Mouse (Mus musculus) lung, postnatal 4 days (tissue): ENCODE measurements around the gene Rnf40.
"Not testable (repeated sequence)": the region's sequence is repeated elsewhere in the genome, so short reads cannot be mapped to it uniquely, and the experiment has no call there.

Experiments
- DNase-seq, 2 experiments: peaks; one replicate each; pipeline ENCODE4 v3.0.0; 2021

The Rnf40 gene

DNA sequence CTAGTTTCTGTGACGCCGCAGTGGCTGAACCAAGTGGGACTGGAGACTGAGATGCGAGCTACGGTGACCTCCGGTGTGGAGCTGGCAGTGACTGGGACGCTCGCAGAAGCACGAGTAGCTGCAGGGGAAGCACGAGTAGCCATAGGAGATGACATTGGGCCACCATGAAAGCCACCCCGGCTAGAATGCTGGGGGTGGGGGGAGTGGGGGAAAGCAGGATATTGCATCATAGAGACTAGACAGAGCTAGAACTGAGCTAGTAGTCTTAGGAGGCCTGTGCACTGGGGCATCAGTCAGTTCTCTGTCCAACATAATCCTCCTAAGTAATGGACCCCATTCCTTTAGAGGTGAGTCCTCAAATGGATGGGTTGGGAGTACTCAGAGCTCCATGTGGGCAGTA is 15.7 kb downstream of the Rnf40 start:
- DNase-seq = no peak

DNA sequence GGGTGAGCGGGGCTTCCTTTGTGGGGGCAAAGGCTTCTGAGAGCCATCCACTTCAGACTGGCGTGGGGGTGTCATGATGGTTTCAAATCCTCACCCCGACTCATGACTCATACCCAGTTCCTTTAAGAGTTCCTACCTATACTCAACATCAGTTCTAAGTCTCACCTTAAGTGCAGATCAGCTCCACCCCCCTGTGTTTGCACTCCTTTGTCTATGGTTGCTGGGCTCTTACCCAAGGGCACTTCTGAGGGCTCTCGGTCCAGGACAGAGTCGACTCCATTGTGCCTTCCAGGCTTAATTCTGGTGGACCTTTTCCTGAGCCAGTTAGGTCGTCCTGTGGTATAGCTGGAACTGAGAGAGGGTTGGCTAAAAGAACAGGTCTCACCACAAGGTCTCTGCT is 18.6 kb downstream of the Rnf40 start:
- DNase-seq = peak; percentile 51 to 64

DNA sequence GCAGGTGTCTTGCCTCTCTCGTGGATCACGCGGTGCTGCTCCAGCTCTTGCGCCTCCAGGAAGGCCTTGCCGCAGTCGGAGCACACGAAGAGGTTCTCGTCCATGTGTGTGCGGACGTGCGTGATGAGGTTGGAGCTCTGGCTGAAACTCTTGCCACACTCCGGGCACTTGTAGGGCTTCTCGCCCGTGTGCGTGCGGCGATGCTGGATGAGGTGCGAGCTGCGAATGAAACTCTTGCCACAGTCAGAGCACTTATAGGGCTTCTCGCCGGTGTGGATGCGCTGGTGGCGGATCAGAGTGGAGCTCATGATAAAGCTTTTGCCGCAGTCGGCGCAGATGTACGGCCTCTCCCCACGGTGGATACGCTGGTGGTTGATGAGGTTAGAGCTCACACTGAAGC is 22.4 kb downstream of the Rnf40 start:
- no peak for DNase-seq

DNA sequence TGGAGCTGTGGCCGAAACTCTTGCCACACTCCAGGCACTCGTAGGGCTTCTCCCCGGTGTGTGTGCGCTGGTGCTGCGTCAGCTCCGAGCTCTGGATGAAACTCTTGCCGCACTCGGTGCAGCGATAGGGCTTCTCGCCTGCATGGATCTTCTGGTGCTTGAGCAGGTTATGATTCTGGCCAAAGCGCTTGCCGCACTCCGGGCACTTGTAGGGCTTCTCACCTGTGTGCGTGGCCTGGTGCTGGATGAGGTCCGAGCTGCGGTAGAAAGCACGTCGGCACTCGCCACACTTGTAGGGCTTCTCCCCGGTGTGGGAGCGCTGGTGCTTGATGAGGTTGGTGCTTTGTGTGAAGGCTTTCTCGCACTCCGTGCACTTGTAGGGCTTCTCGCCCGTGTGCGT is 23.0 kb downstream of the Rnf40 start:
- DNase-seq = no peak

DNA sequence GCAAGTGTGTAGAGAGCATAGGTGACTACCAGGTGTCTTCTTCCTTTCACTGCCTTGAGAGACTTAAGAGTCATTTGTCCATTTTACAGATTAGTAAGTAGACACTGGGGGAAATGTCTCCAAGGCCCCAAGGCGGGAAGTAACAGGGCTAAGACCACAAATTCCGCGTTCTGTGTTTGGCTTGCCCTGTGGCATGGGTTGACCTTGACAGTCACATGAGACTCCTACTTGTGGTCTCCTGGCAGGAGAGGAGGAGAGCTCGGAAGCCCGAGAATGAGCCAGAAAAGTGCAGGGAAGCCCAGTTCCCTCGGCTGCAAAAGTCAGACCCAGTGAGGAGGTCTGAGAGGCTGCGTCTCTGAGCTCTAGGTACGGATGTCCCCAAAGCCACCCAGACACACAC is 24.9 kb downstream of the Rnf40 start:
- no peak for DNase-seq

DNA sequence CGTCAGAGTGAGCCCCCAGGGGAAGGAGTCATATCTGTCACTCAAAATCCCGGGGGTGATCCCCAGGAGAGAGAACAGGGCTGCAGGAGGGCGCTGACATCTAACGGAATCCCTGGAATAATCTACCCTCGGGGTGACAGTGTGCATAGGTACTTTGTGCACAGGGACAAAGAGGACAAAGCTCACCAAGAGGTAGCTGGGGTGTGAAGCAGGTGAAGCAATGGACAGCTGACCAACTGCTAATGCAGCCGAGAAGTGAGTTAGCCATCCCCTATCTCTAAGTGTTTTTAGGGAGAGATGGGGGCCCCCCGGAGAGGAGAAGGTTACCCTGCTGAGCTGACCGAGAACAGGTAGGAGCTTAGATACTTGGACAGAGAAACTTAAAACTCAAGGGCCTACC is 25.5 kb downstream of the Rnf40 start:
- DNase-seq = no peak

DNA sequence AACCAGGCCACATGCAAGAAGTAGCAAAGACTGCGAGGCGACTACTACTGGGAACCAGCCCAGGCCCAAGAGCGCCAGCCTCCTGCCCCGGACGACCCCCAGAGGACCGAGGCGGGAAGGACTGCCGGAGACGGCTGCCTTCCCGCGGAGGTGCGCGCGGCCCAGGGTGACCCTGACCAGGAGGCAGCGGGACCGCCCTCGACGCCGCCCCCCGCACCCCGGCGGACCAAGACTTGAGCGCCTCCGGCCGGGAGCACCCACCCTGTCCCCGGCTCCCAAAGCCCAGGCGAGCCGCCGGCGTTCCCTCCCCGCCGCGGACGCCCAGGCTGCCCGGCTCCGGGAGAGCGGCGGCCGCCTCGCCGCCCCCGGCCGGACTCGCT is 25.9 kb downstream of the Rnf40 start:
- peak; percentile 62 to 72 for DNase-seq

DNA sequence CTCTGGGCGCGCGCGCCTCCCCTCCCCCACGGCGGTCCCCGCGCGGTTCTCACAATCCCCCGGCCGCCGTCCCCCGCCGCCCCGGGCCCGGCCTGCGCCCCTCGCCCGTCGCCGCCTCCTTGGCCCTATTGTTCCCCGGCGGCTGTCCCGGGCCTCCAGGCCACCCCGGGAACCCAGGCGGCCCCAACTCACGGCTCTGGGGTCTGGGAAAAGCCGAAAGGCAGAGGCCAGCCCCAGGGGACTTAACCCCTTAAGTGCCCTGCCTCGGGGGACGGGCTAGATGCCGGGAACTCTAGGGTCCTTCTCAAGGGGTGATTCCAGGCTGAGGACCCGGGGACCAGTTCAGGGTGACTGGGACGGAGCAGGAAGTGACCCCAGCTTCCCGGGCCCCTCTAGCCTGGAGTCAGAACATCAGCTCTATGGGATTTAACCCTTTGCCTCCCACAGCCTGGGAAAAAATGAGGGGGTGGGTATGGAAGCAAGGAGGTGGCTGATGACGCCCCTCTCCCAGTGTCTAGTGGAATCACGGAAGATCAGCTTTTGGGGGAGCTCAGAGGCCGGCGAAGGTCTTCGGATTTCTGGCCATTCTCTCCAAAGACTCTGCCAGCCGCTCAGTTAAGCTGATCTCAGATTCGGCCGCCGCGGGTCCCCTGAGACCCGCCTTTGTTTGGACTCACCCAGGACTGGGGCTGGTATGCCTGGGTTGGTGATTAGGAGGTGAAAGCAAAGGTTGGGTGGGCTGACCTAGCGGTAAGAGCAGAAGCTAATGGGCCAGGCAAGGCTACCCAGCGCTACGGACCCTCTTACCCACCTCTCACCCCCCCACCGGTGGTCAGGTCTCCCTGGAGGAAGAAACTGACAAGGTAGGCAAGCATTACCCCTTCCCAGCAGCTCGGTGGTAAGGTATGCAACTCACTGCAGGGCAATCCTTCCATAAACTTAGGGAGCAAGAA is 26.6 kb downstream of the Rnf40 start, which contains the start of gene Zfp629:
Zfp629 (minus strand) TSS at position 907 of the 953 bp plus-strand sequence.
- peak; percentile 83 to 84 for DNase-seq

DNA sequence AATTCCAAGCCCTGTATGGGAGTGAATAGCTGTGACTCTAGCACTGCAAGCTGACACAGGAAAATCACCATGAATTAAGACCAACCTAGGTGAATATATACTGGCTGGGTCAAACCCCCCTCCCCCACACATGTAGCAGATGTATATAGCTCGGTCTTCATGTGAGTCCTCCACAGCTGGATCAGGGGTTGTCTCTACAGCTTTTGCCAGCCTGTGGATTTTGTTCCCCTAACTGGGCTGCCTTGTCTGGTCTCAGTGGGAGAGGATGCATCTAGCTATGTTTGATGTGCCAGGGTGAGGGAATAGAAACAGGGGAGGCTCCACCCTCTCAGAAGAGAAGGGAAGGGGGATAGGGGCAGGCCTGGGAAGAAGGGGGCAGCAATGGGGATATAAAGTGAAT is 27.8 kb downstream of the Rnf40 start:
- peak in 1 of 2 experiments; percentile 3 for DNase-seq

DNA sequence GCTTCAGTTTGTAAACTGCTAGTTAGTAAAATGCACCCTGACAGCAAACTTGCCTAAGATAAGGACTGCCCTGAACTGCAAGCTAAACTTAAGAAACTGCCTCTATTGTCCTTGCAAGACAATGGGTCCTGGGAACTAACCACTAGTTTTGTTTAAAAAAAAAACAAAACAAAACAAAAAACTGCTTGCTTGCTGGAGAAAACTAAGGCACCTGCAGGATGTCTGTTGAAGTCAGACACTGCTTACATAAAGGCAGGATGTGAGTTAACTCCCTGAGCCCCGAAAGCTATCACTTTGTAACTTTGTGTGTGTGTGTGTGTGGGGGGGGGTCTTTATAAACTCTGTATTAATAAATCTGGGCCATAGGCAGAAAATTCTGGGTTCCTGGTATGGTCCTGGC is 28.3 kb downstream of the Rnf40 start:
- no peak for DNase-seq

DNA sequence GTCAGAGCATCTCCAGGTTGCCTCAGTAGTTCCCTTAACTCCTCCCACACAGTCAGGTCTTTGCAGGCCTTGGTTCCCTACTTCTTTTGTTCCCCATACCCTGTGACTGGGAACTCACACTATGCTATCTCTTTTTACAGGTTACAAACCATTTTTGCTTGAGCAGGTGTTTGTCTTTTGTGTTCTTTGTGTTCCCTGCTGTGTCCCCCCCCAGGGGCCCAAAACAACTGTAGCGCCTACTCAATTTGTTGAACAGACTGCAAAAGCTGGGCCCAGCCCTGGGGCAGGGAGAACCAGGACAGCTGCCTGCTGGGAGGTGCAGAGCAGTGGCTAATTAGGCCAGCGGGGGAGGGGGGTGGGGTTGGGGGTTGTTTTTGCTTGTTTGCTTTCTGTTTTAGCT is 29.4 kb downstream of the Rnf40 start:
- no peak for DNase-seq

DNA sequence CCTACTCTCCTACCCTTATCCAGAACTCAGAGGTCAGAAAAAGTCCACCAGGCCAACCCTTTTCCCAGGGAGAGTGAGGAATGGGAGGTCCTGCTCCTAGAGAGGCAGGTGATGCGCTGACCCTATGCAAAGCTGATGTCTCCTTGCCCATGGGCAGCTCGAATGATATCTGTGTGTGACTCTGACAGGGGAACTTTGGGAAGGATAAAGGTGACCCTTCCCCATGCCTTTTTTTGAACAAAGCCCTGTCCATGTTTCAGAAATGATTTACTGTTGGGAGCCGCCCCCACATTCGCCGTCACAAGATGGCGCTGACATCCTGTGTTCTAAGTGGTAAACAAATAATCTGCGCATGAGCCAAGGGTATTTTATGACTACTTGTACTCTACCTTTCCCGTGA is 29.8 kb downstream of the Rnf40 start:
- not testable (repeated sequence) for DNase-seq

DNA sequence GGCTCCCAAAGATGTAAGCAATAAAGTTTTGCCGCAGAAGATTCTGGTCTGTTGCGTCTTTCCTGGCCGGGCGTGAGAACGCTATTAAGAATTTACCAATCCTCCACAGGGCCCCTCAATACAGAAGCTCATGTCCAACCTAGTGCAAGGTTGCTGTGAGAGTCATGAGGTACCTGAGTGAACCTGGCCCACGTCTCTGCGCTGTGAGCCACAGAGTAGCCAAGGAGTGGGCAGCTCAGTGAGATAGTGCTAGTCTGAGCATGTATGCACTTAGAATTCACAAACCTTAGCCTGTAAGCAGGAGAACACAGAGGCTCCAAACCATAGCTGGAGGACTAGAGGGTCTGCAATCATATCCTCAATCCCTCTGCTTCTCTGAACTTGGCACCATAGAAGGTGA is 37.5 kb downstream of the Rnf40 start:
- no peak for DNase-seq

DNA sequence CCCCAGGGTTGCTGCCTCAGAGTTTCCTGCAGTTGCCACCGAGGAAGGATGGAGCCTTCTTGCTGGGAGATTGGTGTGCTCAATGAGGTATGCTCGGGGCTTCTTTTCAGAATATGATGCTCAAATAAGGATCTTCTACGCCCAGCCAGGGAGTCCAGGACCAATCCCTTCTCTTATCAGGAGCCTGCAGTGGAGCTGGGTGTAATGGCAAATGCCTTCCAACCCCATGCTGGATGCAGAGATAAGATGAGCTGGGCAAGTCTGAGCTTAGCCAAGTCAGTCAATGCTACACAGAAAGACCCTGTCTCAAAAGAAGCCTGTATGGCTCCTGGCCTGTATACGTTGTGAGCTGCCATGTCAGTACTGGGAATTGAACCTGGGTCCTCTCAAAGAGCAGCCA is 37.9 kb downstream of the Rnf40 start:
- DNase-seq = no peak

DNA sequence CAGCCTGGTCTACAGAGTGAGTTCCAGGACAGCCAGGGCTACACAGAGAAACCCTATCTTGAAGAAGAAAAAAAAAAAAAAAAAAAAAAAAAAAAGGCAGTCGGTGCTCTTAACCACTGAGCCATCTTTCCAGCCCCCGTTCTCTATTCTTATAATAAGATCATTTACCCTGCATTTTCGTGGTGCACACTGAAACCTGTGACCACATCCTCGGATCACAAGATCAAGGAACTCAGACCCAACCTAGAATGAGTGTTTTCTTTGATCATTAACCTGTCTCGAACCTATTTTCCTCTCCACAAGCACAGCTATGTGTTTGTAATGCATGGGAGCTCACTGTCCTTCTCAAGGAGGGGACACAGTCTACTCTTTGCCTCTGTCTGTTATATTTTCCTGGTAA is 40.1 kb downstream of the Rnf40 start:
- DNase-seq = no peak

DNA sequence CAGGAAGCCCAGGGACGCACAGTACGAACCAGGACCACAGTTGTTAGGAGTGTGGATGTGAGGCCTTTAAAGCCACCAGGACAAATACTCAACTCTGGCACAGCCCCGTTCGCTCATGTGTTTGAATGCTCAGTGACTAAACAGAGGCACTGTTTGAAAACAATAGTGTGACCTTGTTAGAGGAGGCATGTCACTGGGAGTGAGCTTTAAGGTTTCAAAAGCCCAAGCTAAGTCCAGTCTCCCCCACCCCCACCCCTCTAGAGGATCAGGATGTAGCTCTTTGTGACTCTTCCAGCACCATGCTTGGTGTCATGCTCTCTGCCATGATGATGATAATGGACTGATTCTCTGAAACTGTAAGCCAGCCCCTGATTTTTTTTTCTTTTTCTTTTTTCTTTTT is 42.8 kb downstream of the Rnf40 start:
- DNase-seq = no peak

DNA sequence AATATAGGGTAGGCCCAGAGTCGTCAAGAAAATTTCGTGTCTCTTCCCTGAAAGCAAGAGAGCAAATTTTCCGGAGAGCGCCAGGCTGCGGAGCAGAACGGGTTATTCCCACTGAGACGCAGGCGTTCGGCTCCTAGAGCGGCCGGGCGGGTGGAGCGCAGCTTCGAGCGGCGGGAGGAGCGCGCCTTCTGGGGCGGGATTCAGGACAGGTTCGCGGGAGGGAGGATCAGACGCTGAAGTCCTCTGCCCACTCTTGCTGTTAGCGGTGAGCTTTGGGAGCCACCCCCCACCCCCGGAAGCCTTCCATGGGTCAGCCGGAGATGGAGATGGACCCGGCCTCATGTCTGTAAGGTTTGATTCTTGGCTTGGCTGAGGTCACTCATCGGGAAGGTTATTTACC is 48.4 kb downstream of the Rnf40 start:
- peak; percentile 85 to 88 for DNase-seq

DNA sequence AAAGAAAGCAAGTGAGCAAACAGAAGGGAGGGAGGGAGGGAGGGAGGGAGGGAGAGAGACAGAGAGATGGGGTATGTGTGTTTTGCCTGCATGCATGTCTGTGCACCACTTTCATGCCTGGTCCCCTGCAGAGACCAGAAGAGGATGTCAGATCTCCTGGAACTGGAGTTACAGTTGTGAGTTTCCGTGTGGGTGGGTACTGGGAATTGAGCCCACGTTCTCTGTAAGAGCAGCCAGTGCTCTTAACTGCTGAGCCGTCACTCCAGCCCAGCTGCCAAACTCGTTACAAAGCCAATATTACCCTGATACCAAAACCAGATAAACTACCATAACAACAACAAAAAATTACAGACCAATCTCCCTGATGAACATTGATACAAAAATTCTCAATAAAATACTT is 52.7 kb downstream of the Rnf40 start:
- DNase-seq = no peak

DNA sequence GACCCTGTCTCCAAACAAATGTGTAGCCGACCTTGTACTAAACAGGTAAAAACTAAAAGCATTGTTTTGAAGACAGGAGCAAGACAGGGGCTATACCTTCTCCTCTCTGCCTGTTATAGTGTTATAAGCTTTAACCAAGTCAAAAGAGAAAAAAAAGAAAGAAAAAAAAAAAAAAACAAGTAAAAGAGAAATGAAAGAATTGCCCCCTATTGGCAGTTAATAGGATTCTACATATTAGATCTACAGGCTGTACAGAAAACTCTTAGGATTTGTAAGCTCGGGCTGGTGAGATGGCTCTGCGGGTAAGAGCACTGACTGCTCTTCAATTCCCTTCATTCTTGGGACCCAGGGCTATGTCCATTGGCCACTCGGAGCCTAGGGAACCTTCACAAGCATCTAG is 53.7 kb downstream of the Rnf40 start:
- no peak for DNase-seq

DNA sequence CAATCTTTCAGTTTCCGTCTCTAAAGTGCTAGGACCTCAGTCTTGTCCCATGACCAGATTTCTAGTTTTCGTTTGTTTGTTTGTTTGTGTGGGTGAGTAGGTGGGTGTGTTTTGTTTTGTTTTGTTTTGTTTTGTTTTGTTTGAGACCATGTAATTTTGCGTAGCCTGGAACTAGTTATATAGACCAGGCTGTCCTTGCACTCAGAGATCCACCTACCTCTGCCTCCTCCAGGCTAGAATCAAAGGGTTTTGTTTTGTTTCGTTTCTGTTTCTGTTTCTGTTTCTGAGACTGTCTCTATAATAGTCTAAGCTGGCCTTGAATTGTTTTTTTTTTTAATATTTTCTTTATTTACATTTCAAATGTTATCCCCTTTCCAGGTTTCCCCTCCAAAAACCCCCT is 57.8 kb downstream of the Rnf40 start:
- no peak for DNase-seq

DNA sequence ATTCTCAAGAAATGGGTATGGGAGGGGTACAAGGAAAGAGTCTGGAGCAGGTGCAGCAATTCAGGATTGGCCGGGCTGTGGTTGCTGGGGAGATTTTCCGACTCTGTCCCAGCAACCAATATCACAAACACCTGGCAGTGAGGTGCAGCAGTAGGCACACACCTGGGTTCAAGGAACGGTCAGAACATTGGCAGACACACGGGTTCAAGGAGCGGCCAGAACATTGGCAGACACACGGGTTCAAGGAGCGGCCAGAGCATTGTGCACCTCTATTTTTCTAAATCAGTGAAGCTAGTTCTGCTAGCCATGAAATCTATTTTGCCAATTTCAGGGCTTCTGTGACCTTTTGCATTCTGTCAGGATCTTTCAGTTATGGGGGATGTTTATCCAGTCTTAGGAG is 59.0 kb downstream of the Rnf40 start:
- not testable (repeated sequence) for DNase-seq

DNA sequence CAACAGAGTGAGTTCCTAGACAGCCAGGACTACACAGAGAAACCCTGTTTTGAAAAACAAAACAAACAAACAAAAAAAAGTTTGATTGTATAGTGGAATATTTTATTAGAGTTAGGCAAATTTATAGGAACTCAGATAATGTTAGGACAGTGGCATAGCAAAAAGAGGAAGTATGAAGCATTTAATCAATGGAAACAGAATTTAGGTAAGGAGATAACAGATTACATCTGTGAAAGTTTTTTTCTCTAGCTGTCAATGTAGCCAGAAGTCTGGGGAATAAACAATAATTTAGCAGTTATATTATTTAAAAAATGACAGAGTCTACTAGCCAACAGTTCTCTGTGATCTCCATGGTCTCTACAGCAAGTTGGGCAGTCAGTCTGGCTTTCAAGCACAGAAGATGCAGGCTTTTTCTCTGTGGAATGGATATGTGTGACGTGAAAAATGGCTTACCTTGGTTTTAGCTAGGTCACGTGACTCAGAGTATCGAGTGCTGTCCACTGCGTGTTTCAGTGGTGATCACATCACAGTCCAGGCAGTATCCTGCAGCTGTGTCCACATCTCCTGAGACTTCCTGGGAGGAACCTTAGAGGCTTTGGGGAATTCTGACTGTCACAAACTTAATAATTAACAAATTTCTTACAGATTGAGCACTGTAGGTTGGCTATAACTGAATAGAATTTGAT is 60.1 kb downstream of the Rnf40 start:
- no peak for DNase-seq

DNA sequence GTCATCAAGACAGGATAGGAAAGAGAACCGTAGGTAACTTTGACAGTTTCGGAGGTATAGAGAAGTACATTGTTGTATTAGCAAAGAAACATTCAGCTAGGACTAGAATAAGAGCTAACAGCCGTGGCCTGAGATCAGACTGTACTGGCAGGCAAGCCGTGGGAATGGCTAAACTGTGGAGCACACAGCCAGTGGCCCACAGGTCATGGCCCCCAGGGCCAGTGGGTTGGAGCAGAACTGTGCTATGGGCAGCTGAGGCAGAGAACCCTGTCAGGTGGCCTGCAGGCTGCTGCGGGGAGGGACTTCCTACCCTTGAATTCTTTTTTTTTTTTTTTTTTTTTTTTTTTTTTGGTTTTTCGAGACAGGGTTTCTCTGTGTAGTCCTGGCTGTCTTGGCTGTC is 60.6 kb downstream of the Rnf40 start:
- DNase-seq = no peak

DNA sequence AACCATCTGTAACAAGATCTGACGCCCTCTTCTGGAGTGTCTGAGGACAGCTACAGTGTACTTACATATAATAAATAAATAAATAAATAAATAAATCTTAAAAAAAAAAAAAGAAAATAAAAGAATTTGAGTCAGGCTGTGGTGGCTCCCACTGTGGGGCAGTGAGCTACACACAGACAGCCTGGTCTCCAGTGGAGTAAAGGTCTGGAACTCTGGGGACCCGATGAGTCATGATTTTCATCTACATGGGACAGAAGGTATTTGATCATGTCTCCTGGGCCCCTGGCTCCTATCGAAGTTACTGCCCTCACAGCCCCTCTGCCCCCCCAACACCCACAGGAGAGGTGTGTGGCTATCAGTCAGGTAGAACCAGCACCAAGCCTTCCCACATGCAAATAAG is 63.1 kb downstream of the Rnf40 start:
- DNase-seq = no peak
